Mouse (Mus musculus): ENCODE results near the gene Hmgcs2.

Gene Hmgcs2

GRCm38 (mm10) chr3:98280933-98281678 is 871 bp downstream of the Hmgcs2 start:
- DNase-seq, result peak; percentile 69 to 75

- DNase-seq, result no peak
Measured at GRCm38 (mm10) chr3:98282422-98282821, 2.2 kb downstream of the Hmgcs2 start.

- no peak for DNase-seq
Measured at GRCm38 (mm10) chr3:98283205-98283604, 3.0 kb downstream of the Hmgcs2 start.

- DNase-seq, result no peak
Measured at GRCm38 (mm10) chr3:98291044-98291443, 10.8 kb downstream of the Hmgcs2 start.

GRCm38 (mm10) chr3:98295965-98296364 is 15.7 kb downstream of the Hmgcs2 start:
- no peak for DNase-seq

DNA sequence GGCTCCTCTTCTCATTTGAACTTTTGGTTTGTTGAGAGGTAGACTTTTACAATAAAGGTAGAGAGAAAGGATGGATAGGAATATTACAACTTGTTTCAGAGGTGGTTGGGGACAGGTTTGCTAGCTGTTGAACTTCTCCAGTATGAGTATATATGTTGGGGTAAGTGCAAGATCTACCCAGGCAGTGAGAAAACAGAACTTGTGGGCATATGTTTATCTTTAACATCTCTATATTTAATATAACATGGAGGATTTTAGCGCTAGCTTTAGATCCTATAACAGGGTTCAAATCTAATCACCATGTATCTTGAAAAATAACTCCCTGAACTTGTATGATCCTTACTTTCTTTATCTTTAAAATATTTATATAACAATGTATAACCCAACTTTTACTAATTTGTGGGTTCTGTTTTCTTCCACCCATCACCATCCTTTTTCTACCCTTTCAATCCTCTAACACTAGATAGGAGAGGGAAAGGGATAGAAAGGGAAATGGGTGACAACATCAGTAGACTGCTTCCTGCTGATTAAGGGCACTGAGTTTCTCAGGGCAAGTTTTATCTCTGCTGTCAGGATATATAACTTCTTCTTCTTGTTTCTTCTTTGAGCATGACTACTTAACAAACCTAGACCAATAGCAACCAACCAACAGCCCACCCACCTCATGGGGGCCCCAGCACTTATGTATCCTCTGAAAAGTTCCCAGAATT is 19.3 kb downstream of the Hmgcs2 start:
- no peak for DNase-seq

GRCm38 (mm10) chr3:98300266-98300665 is 20.0 kb downstream of the Hmgcs2 start:
- DNase-seq, result no peak

DNA sequence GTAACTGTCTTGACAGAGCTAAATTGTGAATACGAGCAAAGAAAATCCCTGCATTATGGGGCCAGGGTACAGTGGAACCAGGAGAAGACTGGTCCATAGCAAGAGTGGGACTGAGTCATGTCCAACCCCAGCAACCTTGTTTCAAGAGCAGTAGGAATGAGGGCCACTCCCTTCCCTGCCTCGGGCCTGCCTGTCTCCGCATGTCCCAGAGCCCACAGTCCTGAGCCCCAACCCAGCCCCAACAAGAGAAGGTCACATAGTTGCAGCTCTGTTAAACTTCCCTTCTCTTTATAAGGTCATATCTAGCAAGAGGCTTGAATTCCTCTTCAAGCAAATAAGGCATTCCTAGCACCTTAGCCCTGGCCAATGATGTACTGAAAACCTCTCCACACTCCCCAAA is 21.5 kb downstream of the Hmgcs2 start:
- no peak for DNase-seq

- DNase-seq, result no peak
Measured at GRCm38 (mm10) chr3:98308606-98309005, 28.4 kb downstream of the Hmgcs2 start.

DNA sequence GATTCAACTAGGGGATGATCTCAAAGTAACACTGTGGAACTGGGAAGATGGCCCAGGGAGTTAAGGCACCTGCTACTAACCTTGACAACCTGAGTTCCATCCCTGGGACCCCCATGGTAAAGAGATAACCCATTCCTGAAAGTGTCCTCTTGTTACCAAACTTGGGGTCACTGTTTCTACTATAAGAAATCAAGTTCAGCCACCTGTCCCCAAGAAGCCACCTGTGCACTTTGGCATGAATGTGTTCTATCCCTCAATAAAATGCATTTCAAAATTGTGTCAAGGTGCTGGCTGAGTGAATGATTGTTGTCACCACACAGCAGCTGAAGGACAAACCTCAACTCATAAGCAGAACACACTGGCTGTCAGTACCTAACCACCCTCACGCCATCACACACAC is 30.2 kb downstream of the Hmgcs2 start:
- no peak for DNase-seq

- peak; percentile 44 to 51 for DNase-seq
Measured at GRCm38 (mm10) chr3:98312867-98313266, 32.6 kb downstream of the Hmgcs2 start.

GRCm38 (mm10) chr3:98313294-98314155 is 33.3 kb downstream of the Hmgcs2 start:
- DNase-seq, result no peak

GRCm38 (mm10) chr3:98315181-98315580 is 34.9 kb downstream of the Hmgcs2 start:
- peak in 1 of 2 experiments; percentile 15 for DNase-seq

DNA sequence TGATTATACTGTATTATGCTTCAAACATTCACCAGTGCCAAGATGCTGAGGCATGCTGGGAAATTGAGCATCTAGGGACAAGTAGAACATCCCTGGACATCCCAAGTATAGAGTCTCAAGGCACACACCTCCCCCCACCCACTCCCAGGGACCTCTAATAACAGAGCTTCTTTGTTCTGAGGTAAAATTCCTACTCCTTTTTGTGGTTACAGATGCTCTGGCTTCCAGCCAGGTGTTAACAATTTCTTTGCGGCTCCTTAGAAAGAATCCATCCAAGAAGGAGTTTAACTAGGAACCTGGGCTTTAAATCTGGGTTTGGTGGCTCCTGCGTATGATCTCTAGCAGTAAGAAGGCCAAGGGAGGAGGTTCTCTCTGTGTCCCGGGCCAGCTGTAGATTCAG is 36.9 kb downstream of the Hmgcs2 start:
- no peak for DNase-seq

GRCm38 (mm10) chr3:98319190-98319589 is 39.0 kb downstream of the Hmgcs2 start:
- DNase-seq, result no peak

DNA sequence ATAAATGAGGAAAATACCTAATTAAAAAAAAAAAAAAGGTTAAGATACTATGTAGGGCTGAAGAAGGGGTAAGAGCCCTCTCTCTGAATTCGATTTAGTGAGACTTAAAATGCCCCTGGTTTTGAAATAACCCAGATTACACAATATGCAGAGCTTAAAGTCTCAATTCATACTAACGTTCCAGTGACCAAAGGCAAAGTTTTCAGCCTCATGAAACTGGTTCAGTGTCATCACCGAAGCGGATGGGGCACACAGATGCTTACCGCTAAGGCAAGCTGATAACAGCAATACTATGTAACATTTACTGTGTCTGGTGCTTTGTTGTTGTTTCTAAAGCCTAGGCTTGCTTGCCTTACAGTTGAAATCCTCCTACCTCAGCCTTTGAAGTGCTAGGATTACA is 42.0 kb downstream of the Hmgcs2 start:
- no peak for DNase-seq

GRCm38 (mm10) chr3:98324235-98324634 is 44.0 kb downstream of the Hmgcs2 start:
- DNase-seq, result no peak

- DNase-seq, result no peak
Measured at GRCm38 (mm10) chr3:98334010-98334409, 53.8 kb downstream of the Hmgcs2 start.

DNA sequence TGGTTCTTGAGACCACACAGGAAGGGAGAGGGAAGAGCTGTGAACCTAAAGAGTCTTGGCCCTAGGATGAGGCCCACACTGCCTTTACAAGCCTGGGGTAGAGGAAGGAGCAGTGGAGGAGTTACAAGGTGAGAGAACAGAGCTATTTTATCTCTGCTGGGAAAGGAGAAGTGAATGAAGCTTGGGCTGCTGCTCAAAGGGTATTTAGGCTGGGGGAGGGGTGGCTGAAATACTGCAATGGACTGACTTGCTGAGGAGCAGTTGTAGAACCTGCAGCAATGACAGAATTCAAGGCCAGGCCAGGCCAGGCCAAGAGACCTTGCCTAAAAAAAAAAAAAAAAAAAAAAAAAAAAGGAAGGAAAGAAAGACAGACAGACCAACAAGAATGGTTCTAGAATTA is 55.1 kb downstream of the Hmgcs2 start:
- DNase-seq, result no peak

GRCm38 (mm10) chr3:98335886-98336285 is 55.7 kb downstream of the Hmgcs2 start:
- DNase-seq, result no peak

DNA sequence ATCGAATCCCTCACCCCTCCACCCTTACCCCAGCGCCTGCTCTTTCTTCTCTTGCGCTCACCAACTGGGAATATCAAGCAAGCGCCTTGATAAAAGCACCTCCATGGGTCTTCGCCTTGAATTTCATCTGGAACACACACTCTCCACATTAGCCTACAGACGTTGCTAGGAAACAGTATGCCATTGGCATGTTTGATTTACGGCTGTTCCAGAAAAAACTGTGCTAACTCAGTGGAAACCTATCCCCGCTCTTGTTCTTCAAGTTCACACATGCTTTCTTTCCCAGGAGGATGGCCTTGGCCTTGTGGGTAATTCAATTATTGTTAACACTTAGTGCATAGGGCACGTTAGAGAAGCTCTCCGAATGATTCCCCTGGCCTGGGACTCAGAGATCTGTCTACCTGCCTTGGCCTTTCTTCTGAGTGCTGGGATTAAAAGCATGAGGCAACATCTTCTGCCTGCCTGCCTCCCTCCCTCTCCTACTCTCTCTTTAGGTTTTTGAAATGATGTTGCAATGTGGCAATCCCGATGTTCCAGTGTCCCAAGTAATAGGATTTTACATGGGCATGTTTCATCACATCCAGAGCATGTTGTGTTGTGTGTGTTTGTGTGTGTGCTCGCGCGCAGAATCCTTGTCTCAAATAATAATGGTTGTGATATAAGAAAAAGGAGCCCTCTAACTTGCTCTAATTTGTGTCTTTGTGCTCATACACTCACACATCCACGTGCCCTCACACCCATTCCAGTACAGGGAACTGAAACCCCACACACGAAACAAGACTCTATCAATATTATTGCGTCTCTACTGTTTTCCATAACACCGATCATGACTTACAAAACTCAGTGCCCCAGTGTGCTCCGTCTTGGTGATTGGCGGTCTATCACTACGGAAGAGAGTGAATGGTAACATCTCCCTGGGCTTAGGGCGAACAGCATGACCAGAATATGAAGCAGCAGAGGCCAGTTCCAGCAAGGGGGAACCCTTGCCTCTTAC is 56.7 kb downstream of the Hmgcs2 start:
- no peak for DNase-seq

DNA sequence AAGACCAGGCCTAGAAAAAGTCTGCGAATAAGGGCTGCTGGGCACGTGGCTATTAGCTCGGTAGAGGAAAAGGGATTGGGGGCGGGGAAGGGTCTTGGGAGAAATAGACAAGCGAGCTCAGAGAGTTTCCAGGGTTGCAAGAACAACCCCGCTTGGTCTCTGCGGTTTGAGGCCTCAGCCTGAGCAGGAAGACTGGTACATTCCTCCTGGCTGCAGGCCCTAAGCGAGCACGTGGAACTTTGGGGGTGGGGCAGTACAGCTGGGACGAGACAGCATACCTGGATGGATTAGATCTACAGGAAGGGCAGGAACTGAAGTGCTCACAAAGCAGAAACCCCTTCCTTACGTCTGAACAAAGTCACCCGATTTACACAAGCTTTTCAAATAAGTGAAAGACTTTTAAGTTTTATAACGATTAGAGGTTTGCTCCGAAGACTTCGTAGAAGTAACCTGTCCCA is 58.4 kb downstream of the Hmgcs2 start:
- DNase-seq, result peak; percentile 43 to 48
